ENCODE assay signal across 9 mouse cellular contexts in genomic region chr5:24902835-24903234, GRCm38 (mm10).
DNase-seq lines count a peak whose midpoint lies in the region; ATAC-seq and TF ChIP-seq lines count a peak whose summit lies in the region.
"Had no signal": no experiment of that assay in that cellular context is flagged by ENCODE, and none has a peak within 500 bp of the region (broad histone marks: within the 10 kb centered on the region; RNA-seq: fewer than 3 reads in every experiment).

No protein-coding gene starts in this region.

- intact Hi-C loops in left cerebral cortex, postnatal 36 days (cut with DNase I), result no loop called here

- H3K4me1 ChIP-seq in kidney, postnatal 0 days (replicated peaks; ENCODE audit: insufficient read depth, low read length), result peaks cover 8% of the 10 kb centered on the region

- no peak overlapping the region for H3K4me3 ChIP-seq in layer of hippocampus, adult 2 months
- no peak overlapping the region for H3K4me3 ChIP-seq in kidney, postnatal 0 days (replicated peaks; ENCODE audit: low read depth, low read length)
- H3K4me3 ChIP-seq: embryonic facial prominence, embryonic 15.5 days had no signal

- no peaks in the 10 kb centered on the region for H3K9me3 ChIP-seq in kidney, postnatal 0 days (replicated peaks; ENCODE audit: low read length)
- H3K9me3 ChIP-seq: embryonic facial prominence, embryonic 15.5 days had no signal

- H3K36me3 ChIP-seq in kidney, postnatal 0 days (ENCODE audit: insufficient read depth, low read length), result 0 out of 2 replicates have a peak, but pooled peaks cover 3% of the 10 kb centered on the region
- H3K36me3 ChIP-seq: embryonic facial prominence, embryonic 15.5 days had no signal

- peak; percentile 77 for TF ChIP-seq CTCF in layer of hippocampus, adult 2 months (conservative IDR thresholded peaks at IDR 0.05)
- peak; percentile 68 for TF ChIP-seq CTCF in kidney, postnatal 0 days (IDR thresholded peaks at IDR 0.05; ENCODE audit: low read depth)

- H3K27ac ChIP-seq in layer of hippocampus, adult 2 months, result no peak overlapping the region
- no peak overlapping the region for H3K27ac ChIP-seq in kidney, postnatal 0 days
- H3K27ac ChIP-seq: embryonic facial prominence, embryonic 15.5 days had no signal

- no peak for ATAC-seq in kidney, postnatal 0 days (replicated peaks; ENCODE audit: low FRiP score, low read depth)

- H3K27me3 ChIP-seq in kidney, postnatal 0 days (ENCODE audit: insufficient read depth, low read length), result no peaks in the 10 kb centered on the region
- H3K27me3 ChIP-seq: embryonic facial prominence, embryonic 15.5 days had no signal

- no peak overlapping the region for H3K4me2 ChIP-seq in kidney, postnatal 0 days (ENCODE audit: low read length)
- H3K4me2 ChIP-seq: embryonic facial prominence, embryonic 15.5 days had no signal

- no peak for DNase-seq in layer of hippocampus, adult 2 months (ENCODE audit: low spot score in 2 of 2)
- DNase-seq in layer of hippocampus, adult 9-10 months (ENCODE audit: low spot score), result no peak
- peak; percentile 50 for DNase-seq in NIH3T3 (ENCODE audit: low read depth)
- DNase-seq in embryo, embryonic 10.5 days (ENCODE audit: low spot score), result peak; percentile 71
- DNase-seq in kidney, postnatal 0 days (ENCODE audit: low spot score), result peak; percentile 54
- DNase-seq in naive thymus-derived CD4-positive, alpha-beta T cell, adult 2 months (ENCODE audit: low read depth), result peak; percentile 67
- no peak for DNase-seq in left cerebral cortex, postnatal 36 days (ENCODE audit: low spot score in 2 of 2)
- no peak for DNase-seq in layer of hippocampus, postnatal 25 days (ENCODE audit: extremely low spot score in 1 of 2, low spot score in 1 of 2)

- no peak overlapping the region for H3K9ac ChIP-seq in kidney, postnatal 0 days (ENCODE audit: low read depth, low read length)
- H3K9ac ChIP-seq: embryonic facial prominence, embryonic 15.5 days had no signal

- WGBS in kidney, postnatal 0 days, result 29% methylated on average over 4 of the region's 4 CpGs

Comparison
In these comparisons a context has a peak if more than half of its experiments do, and no peak if none do; other contexts are left out.
1. DNase-seq: peak in NIH3T3 (single experiment), embryo, embryonic 10.5 days (single experiment), kidney, postnatal 0 days (single experiment) and naive thymus-derived CD4-positive, alpha-beta T cell, adult 2 months (single experiment); none in layer of hippocampus, adult 2 months (0 of 2), layer of hippocampus, adult 9-10 months (single experiment), left cerebral cortex, postnatal 36 days (0 of 2) and layer of hippocampus, postnatal 25 days (0 of 2).